Mouse (Mus musculus): ENCODE measurements around the gene Gm8653. TPM values are rescaled to one million over a fixed set of nuclear protein-coding genes. Genes with fewer than 3 reads are reported as not detected.
"Not testable (repeated sequence)": the region's sequence is repeated elsewhere in the genome, so short reads cannot be mapped to it uniquely, and the experiment has no call there.

Gm8653 gene
- polyA plus RNA-seq (2015; fragmentation: Nextera tagmentation; extraction: Ambion mirVana): not detected in 2 replicates

DNA sequence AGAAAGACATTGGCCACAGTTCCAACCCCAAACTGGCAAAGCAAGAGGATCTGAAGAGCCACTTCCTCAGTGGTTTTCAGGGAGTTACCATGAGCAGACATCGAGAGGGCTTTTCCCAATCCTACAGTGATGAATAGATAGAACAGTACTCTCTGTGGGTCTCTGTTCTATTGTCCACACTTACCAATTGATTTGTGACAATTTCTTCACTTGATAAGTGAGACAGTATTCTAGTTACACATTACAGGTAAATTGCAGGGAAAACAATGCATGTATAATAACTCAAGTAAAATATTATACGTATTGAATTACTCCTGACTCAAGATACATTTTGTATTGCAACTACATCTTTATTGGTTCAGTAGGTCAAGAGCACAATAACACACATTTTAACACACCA is at the start of gene Gm8653:
TSS of gene Gm8653 (minus strand) at position 101 of the 400 bp plus-strand sequence.
- not testable (repeated sequence) for H3K4me2 ChIP-seq; H3K4me1 ChIP-seq; H3K27ac ChIP-seq; H3K9ac ChIP-seq; H3K9me3 ChIP-seq; H3K27me3 ChIP-seq (replicated peaks); ATAC-seq (ENCODE audit: insufficient read depth, low FRiP score, low read depth); H3K36me3 ChIP-seq; H3K4me3 ChIP-seq (replicated peaks)
- WGBS: no CpG with 5 or more reads among the region's 2 CpGs

GRCm38 (mm10) chr7:22229384-22229783 is 28.3 kb upstream of the Gm8653 start, which contains the start of gene Gm8453:
Gene Gm8453, minus strand, starts transcription at chr7:22229484.
- H3K4me1 ChIP-seq; H3K4me2 ChIP-seq; H3K27me3 ChIP-seq (replicated peaks); ATAC-seq (ENCODE audit: insufficient read depth, low FRiP score, low read depth); H3K9me3 ChIP-seq; H3K27ac ChIP-seq; H3K9ac ChIP-seq; H3K36me3 ChIP-seq; H3K4me3 ChIP-seq (replicated peaks): not testable (repeated sequence)
- WGBS: 17% methylated on average over 2 of the region's 2 CpGs

DNA sequence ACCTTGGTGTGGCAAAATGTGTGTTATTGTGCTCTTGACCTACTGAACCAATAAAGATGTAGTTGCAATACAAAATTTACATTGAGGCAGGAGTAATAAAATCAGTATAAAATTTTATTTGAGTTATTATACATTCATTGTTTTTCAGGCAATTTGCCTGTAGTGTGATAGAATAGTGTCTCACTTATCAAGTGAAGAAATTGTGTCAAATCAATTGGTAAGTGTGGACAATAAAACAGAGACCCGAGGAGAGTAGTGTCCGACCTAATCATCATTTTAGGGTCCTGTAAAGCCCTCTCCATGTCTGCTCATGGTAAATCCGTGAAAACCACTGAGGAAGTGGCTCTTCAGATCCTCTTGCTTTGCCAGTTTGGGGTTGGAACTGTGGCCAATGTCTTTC is 12.0 kb downstream of the Gm8653 start, which contains the start of gene Vmn1r143:
TSS of gene Vmn1r143 (plus strand) at position 301 of the 400 bp plus-strand sequence.
- H3K36me3 ChIP-seq; H3K27me3 ChIP-seq (replicated peaks); ATAC-seq (ENCODE audit: insufficient read depth, low FRiP score, low read depth); H3K9me3 ChIP-seq; H3K4me2 ChIP-seq; H3K4me1 ChIP-seq; H3K4me3 ChIP-seq (replicated peaks); H3K27ac ChIP-seq; H3K9ac ChIP-seq: not testable (repeated sequence)
- WGBS: no CpG with 5 or more reads among the region's 3 CpGs

- H3K36me3 ChIP-seq; H3K4me3 ChIP-seq (replicated peaks); H3K4me1 ChIP-seq; H3K27ac ChIP-seq; H3K9ac ChIP-seq; ATAC-seq (ENCODE audit: insufficient read depth, low FRiP score, low read depth); H3K4me2 ChIP-seq; H3K9me3 ChIP-seq; H3K27me3 ChIP-seq (replicated peaks): not testable (repeated sequence)
- WGBS: no CpG with 5 or more reads among the region's 3 CpGs
These were observed 37.1 kb downstream of the Gm8653 start, which contains the start of gene Vmn1r142 for GRCm38 (mm10) chr7:22163935-22164334. Gene Vmn1r142, minus strand, starts transcription at chr7:22164035.

Other genes starting within 250 kb of the Gm8653 start
- not detected in 2 replicates for gene Vmn1r137, start 206.7 kb downstream of the Gm8653 start, polyA plus RNA-seq (2015; fragmentation: Nextera tagmentation; extraction: Ambion mirVana)
- gene Vmn1r138, start 172.4 kb downstream of the Gm8653 start, polyA plus RNA-seq (2015; fragmentation: Nextera tagmentation; extraction: Ambion mirVana): not detected in 2 replicates
- not detected in 2 replicates for gene Gm6176, start 145.0 kb downstream of the Gm8653 start, polyA plus RNA-seq (2015; fragmentation: Nextera tagmentation; extraction: Ambion mirVana)
- not detected in 2 replicates for gene Vmn1r139, start 132.2 kb downstream of the Gm8653 start, polyA plus RNA-seq (2015; fragmentation: Nextera tagmentation; extraction: Ambion mirVana)
- gene Gm16451, start 83.0 kb downstream of the Gm8653 start, polyA plus RNA-seq (2015; fragmentation: Nextera tagmentation; extraction: Ambion mirVana): not detected in 2 replicates
- gene Gm10666, start 66.5 kb downstream of the Gm8653 start, polyA plus RNA-seq (2015; fragmentation: Nextera tagmentation; extraction: Ambion mirVana): not detected in 2 replicates
- gene Vmn1r142, start 37.2 kb downstream of the Gm8653 start, polyA plus RNA-seq (2015; fragmentation: Nextera tagmentation; extraction: Ambion mirVana): not detected in 2 replicates
- gene Vmn1r143, start 11.9 kb downstream of the Gm8653 start, polyA plus RNA-seq (2015; fragmentation: Nextera tagmentation; extraction: Ambion mirVana): not detected in 2 replicates
- gene Gm8453, start 28.2 kb upstream of the Gm8653 start, polyA plus RNA-seq (2015; fragmentation: Nextera tagmentation; extraction: Ambion mirVana): not detected in 2 replicates
- not detected in 2 replicates for gene Gm4187, start 128.5 kb upstream of the Gm8653 start, polyA plus RNA-seq (2015; fragmentation: Nextera tagmentation; extraction: Ambion mirVana)
- gene Gm8660, start 169.8 kb upstream of the Gm8653 start, polyA plus RNA-seq (2015; fragmentation: Nextera tagmentation; extraction: Ambion mirVana): not detected in 2 replicates
- gene Vmn1r148, start 212.3 kb upstream of the Gm8653 start, polyA plus RNA-seq (2015; fragmentation: Nextera tagmentation; extraction: Ambion mirVana): not detected in 2 replicates
- not detected in 2 replicates for gene Vmn1r149, start 237.0 kb upstream of the Gm8653 start, polyA plus RNA-seq (2015; fragmentation: Nextera tagmentation; extraction: Ambion mirVana)

All from stomach, embryonic 15.5 days (tissue).